Mouse (Mus musculus) heart, adult 2 months (tissue): Measurements from ENCODE around the gene Tfap2c.

Experiments
- CTCF ChIP-seq: fragments of 200-600 bp; IDR thresholded peaks from 2 replicates; pipeline ENCODE4 v1.8.1; 2022; ENCODE audit warnings: antibody characterized with exemption, mild to moderate bottlenecking, moderate library complexity
- EP300 ChIP-seq: fragments of 200-500 bp; IDR thresholded peaks from 2 replicates; pipeline ENCODE4 v1.6.1; 2011; ENCODE audit warnings: low read depth, low read length, control low read depth; ENCODE audit not compliant: insufficient read depth
- POLR2A ChIP-seq: fragments of 200-500 bp; IDR thresholded peaks from 2 replicates; pipeline ENCODE4 v1.6.1; 2011; ENCODE audit warnings: mild to moderate bottlenecking, low read depth, low read length, control low read depth; ENCODE audit not compliant: insufficient read depth

- TF ChIP-seq CTCF, result no peak
- no peak for TF ChIP-seq POLR2A
- TF ChIP-seq EP300, result no peak
These were observed 26.9 kb upstream of the Tfap2c start for GRCm38 (mm10) chr2:172522528-172522927.
